Mouse (Mus musculus): Measurements from ENCODE around the gene Ptprg.

DNA sequence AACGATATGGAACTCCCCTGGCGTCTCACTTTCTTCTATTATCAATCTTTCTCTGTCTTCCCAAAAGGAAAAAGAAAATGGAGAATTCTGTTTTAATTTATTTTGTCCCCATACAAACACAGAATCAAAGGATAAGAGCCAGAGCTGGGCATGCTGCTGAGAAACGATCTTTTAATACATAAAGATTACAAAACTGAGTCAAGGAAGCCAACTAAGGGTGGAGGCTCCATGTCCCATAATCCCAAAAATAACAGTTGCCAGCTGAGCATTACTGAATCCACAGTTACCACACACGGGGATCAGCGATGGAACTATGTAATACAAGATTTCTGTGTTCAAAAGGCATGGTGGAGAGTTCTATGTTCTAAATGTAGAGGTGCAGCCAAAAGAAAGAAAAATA, 86.0 kb downstream of the Ptprg start:
- no peak for TF ChIP-seq CTCF (IDR thresholded peaks at IDR 0.05; ENCODE audit: borderline replicate concordance, insufficient read depth, low read depth, low read length)
- no peak for TF ChIP-seq POLR2A (IDR thresholded peaks at IDR 0.05; ENCODE audit: borderline replicate concordance, insufficient read depth, low read length)

All from cerebellum, adult 2 months (tissue).